Mouse (Mus musculus) adrenal gland, adult 18-20 months (tissue): ENCODE measurements around the gene Armc12. TPM values are rescaled to one million over a fixed set of nuclear protein-coding genes. Genes with fewer than 3 reads are reported as not detected.
A peak's percentile ranks its signal among the peaks of the same experiment; 100 is the strongest.

Source experiments
- DNase-seq, 2 experiments: peaks; one replicate each; pipeline ENCODE4 v3.0.0; 2021 to 2022; ENCODE audit warnings: low spot score in 2 of 2
- total RNA-seq, 2 experiments: library from RNA; stranded (reverse); gene quantifications; 1 replicate in 1 of 2; 2 replicates in 1 of 2; pipeline ENCODE4 v1.2.3; 2021

Armc12 gene
- total RNA-seq, 2 experiments from 2014 or later: not detected

GRCm38 (mm10) chr17:28513337-28513736 is 17.3 kb upstream of the Armc12 start:
- DNase-seq: no peak

GRCm38 (mm10) chr17:28513844-28514243 is 16.8 kb upstream of the Armc12 start:
- no peak for DNase-seq

GRCm38 (mm10) chr17:28514555-28514954 is 16.1 kb upstream of the Armc12 start:
- no peak for DNase-seq

- peak in 1 of 2 experiments; percentile 59 for DNase-seq
Measured at GRCm38 (mm10) chr17:28515431-28516341, 14.9 kb upstream of the Armc12 start.

GRCm38 (mm10) chr17:28516881-28517280 is 13.7 kb upstream of the Armc12 start:
- no peak for DNase-seq

GRCm38 (mm10) chr17:28517441-28517955 is 13.1 kb upstream of the Armc12 start, which contains the start of gene Fkbp5:
Fkbp5 (minus strand) TSS chr17:28517527.
- peak; percentile 52 to 66 for DNase-seq

- peak; percentile 79 to 93 for DNase-seq
Measured at GRCm38 (mm10) chr17:28517956-28518614, 12.5 kb upstream of the Armc12 start.

GRCm38 (mm10) chr17:28518615-28519071 is 12.0 kb upstream of the Armc12 start:
- no peak for DNase-seq

- DNase-seq: no peak
Measured at GRCm38 (mm10) chr17:28519827-28520226, 10.8 kb upstream of the Armc12 start.

- DNase-seq: no peak
Measured at GRCm38 (mm10) chr17:28520561-28520960, 10.0 kb upstream of the Armc12 start.

- no peak for DNase-seq
Measured at GRCm38 (mm10) chr17:28521071-28521726, 9.4 kb upstream of the Armc12 start.

GRCm38 (mm10) chr17:28521920-28522319 is 8.7 kb upstream of the Armc12 start:
- DNase-seq: no peak

GRCm38 (mm10) chr17:28522623-28523354 is 7.8 kb upstream of the Armc12 start:
- DNase-seq: peak; percentile 89 to 92

GRCm38 (mm10) chr17:28523355-28524008 is 7.1 kb upstream of the Armc12 start:
- peak in 1 of 2 experiments; percentile 43 for DNase-seq

GRCm38 (mm10) chr17:28524009-28524695 is 6.5 kb upstream of the Armc12 start:
- peak in 1 of 2 experiments; percentile 36 for DNase-seq

GRCm38 (mm10) chr17:28524831-28525430 is 5.7 kb upstream of the Armc12 start:
- DNase-seq: no peak

- no peak for DNase-seq
Measured at GRCm38 (mm10) chr17:28527184-28528042, 3.2 kb upstream of the Armc12 start.

GRCm38 (mm10) chr17:28528043-28528351 is 2.6 kb upstream of the Armc12 start:
- peak; percentile 89 for DNase-seq
